In the genomic region with DNA sequence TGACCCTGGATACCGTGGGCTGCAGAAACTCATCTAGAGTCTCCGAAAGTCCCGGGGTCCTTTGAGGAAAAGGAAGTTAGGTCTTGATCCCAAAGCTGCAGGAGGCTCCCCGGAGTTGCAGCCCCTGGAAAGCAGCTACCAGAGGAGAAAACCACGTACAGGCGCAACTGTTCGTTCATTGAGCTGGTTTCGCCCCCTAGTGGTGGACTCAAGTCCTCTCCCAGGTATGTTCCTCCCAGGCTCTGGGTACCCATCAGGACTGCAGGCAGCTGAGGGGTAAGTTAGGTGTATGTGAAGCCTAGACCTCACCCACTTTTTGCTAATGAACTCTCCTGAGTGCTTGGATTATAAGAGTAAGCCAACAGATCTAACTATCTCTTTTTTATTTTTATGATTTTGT, we compare ENCODE assay signal across 8 mouse cellular contexts. TPM values are rescaled to one million over a fixed set of nuclear protein-coding genes. Genes with fewer than 3 reads are reported as not detected.
DNase-seq lines count a peak whose midpoint lies in the region; ATAC-seq and TF ChIP-seq lines count a peak whose summit lies in the region.
"Had no signal": no experiment of that assay in that cellular context is flagged by ENCODE, and none has a peak within 500 bp of the region (broad histone marks: within the 10 kb centered on the region; RNA-seq: fewer than 3 reads in every experiment).

No protein-coding gene starts in this region.

- H3K9ac ChIP-seq in CH12.LX (ENCODE audit: insufficient read depth, low read depth): no peak overlapping the region
- H3K9ac ChIP-seq: heart, embryonic 15.5 days had no signal

- ATAC-seq in common myeloid progenitor, adult 5-6 weeks (replicated peaks; ENCODE audit: low read depth, poor library complexity, severe bottlenecking): peak; percentile 97

- dilution Hi-C loops in CH12.LX (cut with MboI; ENCODE audit: extremely low pct_ligation_motif_present, extremely low pct_unique_long_range_greater_than_20kb, low sequenced_read_pairs): no loop called here

- H3K4me2 ChIP-seq in CH12.LX (ENCODE audit: insufficient read depth, low read depth, poor library complexity, severe bottlenecking): no peak overlapping the region
- H3K4me2 ChIP-seq: heart, embryonic 15.5 days had no signal

- DNase-seq in CH12.LX (ENCODE audit: extremely low read depth) (peak; percentile 76), WW6 (ENCODE audit: low read depth, low spot score) (peak; percentile 59)
- peak; percentile 89 for DNase-seq in heart, embryonic 10.5 days (ENCODE audit: low spot score)
- peak; percentile 84 to 89 for DNase-seq in kidney, postnatal 4 days
- peak; percentile 56 for DNase-seq in lung, adult 2 months
- peak; percentile 68 to 81 for DNase-seq in right cerebral cortex, postnatal 10 days (ENCODE audit: low spot score in 2 of 2)

- TF ChIP-seq POLR2A in CH12.LX (IDR thresholded peaks at IDR 0.05; ENCODE audit: low read depth, low read length): no peak
- no peak for TF ChIP-seq POLR2A in lung, adult 2 months (IDR thresholded peaks at IDR 0.05; ENCODE audit: borderline replicate concordance, extremely low read depth, low read depth, low read length)

- no peaks in the 10 kb centered on the region for H3K9me3 ChIP-seq in CH12.LX (replicated peaks; ENCODE audit: low read length)
- H3K9me3 ChIP-seq in heart, embryonic 10.5 days: no peaks in the 10 kb centered on the region
- H3K9me3 ChIP-seq: heart, embryonic 15.5 days had no signal

- H3K36me3 ChIP-seq in CH12.LX (replicated peaks in 1 of 2; ENCODE audit: control insufficient read depth in 1 of 2, insufficient read depth in 1 of 2, low read length in 1 of 2): no peaks in the 10 kb centered on the region
- no peaks in the 10 kb centered on the region for H3K36me3 ChIP-seq in heart, embryonic 10.5 days
- H3K36me3 ChIP-seq: heart, embryonic 15.5 days had no signal

- TF ChIP-seq RAD21 in CH12.LX (IDR thresholded peaks at IDR 0.05; ENCODE audit: low read depth, low read length): peak; percentile 77

- 7% methylated on average over 8 of the region's 8 CpGs for WGBS in heart, embryonic 10.5 days
- WGBS in lung, adult 2 months: 6% methylated on average over 8 of the region's 8 CpGs

- TF ChIP-seq EP300 in CH12.LX (IDR thresholded peaks at IDR 0.05; ENCODE audit: low read length): no peak

- peaks cover 23% of the 10 kb centered on the region for H3K27me3 ChIP-seq in CH12.LX (replicated peaks)
- peaks cover 22% of the 10 kb centered on the region for H3K27me3 ChIP-seq in heart, embryonic 10.5 days (ENCODE audit: insufficient read depth, poor library complexity, severe bottlenecking)

- H3K4me1 ChIP-seq in CH12.LX (ENCODE audit: control insufficient read depth in 1 of 2, insufficient read depth in 2 of 2): peaks cover 11 to 21% of the 10 kb centered on the region in 2 experiments
- H3K4me1 ChIP-seq in heart, embryonic 10.5 days: peaks cover 4% of the 10 kb centered on the region
- H3K4me1 ChIP-seq in lung, adult 2 months (ENCODE audit: control insufficient read depth, insufficient read depth, low read length): no peaks in the 10 kb centered on the region

- no peak overlapping the region for H3K27ac ChIP-seq in CH12.LX (ENCODE audit: insufficient read depth, low read depth)
- H3K27ac ChIP-seq in heart, embryonic 10.5 days: no peak overlapping the region
- H3K27ac ChIP-seq: heart, embryonic 15.5 days had no signal

- no peak overlapping the region for H3K4me3 ChIP-seq in CH12.LX (replicated peaks in 1 of 3; ENCODE audit: low read depth in 2 of 3, low read length in 2 of 3, poor library complexity in 1 of 3)
- H3K4me3 ChIP-seq in heart, embryonic 10.5 days: no peak overlapping the region
- H3K4me3 ChIP-seq in lung, adult 2 months (replicated peaks; ENCODE audit: extremely low read depth, low read depth, low read length): no peak overlapping the region
- H3K4me3 ChIP-seq: heart, embryonic 15.5 days had no signal

- peak; percentile 71 to 91 for TF ChIP-seq CTCF in CH12.LX (conservative IDR thresholded peaks at IDR 0.05 in 1 of 2, IDR thresholded peaks at IDR 0.05 in 1 of 2; ENCODE audit: low read depth in 2 of 2, low read length in 2 of 2)
- peak; percentile 89 for TF ChIP-seq CTCF in lung, adult 2 months (IDR thresholded peaks at IDR 0.05; ENCODE audit: insufficient read depth, low read length)

- H3K79me2 ChIP-seq in CH12.LX (replicated peaks; ENCODE audit: control insufficient read depth, extremely low read depth, insufficient read depth, poor library complexity, severe bottlenecking): no peaks in the 10 kb centered on the region

- in situ Hi-C loops in CH12.LX (cut with MboI; ENCODE audit: low pct_ligation_motif_present, low pct_unique_long_range_greater_than_20kb, low sequenced_read_pairs): no loop called here

TF ChIP-seq in CH12.LX, 34 proteins besides CTCF, POLR2A, EP300 and RAD21:
- no peak for TF ChIP-seq ZNF384 (IDR thresholded peaks at IDR 0.05; ENCODE audit: low read depth, low read length)
- TF ChIP-seq SMC3 (IDR thresholded peaks at IDR 0.05; ENCODE audit: low read depth, low read length): peak; percentile 85

RNA-seq across cellular contexts. Expression of a gene that starts 16.1 kb away (rescaled TPM):
- not detected in 2 replicates for total RNA-seq in CH12.LX (2012; rRNA removed)
- not detected in 2 replicates for total RNA-seq in CH12.LX (2014; rRNA removed)
- polyA plus RNA-seq in CH12.LX (2012; ENCODE audit: insufficient read length, low read depth): not detected in 2 replicates
- not detected in 2 replicates for total RNA-seq in common myeloid progenitor, adult 5-6 weeks (2017)
- polyA plus RNA-seq in heart, embryonic 10.5 days (2016; fragmentation: Nextera tagmentation; extraction: Ambion mirVana): 4.6 and 15.2 TPM in 2 replicates
- 0.12 and 0.31 TPM in 2 replicates for polyA plus RNA-seq in lung, adult 2 months (2012; rRNA removed)

RNA-seq across cellular contexts. Expression of a gene that starts 27.2 kb away (rescaled TPM):
- total RNA-seq in CH12.LX (2012; rRNA removed): 0.93 and 1.0 TPM in 2 replicates
- 0.65 and 1.4 TPM in 2 replicates for total RNA-seq in CH12.LX (2014; rRNA removed)
- polyA plus RNA-seq in CH12.LX (2012; ENCODE audit: insufficient read length, low read depth): 2.5 and 2.6 TPM in 2 replicates
- total RNA-seq in common myeloid progenitor, adult 5-6 weeks (2017): 60.2 and 79.0 TPM in 2 replicates
- 12.1 and 12.8 TPM in 2 replicates for polyA plus RNA-seq in heart, embryonic 10.5 days (2016; fragmentation: Nextera tagmentation; extraction: Ambion mirVana)
- polyA plus RNA-seq in lung, adult 2 months (2012; rRNA removed): 31.7 and 43.6 TPM in 2 replicates

RNA-seq across cellular contexts. Expression of a gene that starts 52.7 kb away (rescaled TPM):
- total RNA-seq in CH12.LX (2012; rRNA removed) (0.29 and 0.85 TPM in 2 replicates), CH12.LX (2014; rRNA removed) (0.80 and 1.2 TPM in 2 replicates)
- 0.56 and 0.81 TPM in 2 replicates for polyA plus RNA-seq in CH12.LX (2012; ENCODE audit: insufficient read length, low read depth)
- total RNA-seq in common myeloid progenitor, adult 5-6 weeks (2017): 0.32 TPM in 1 of 2 replicates, not detected in the other
- polyA plus RNA-seq in heart, embryonic 10.5 days (2016; fragmentation: Nextera tagmentation; extraction: Ambion mirVana): 14.5 and 14.6 TPM in 2 replicates
- 34.9 and 46.7 TPM in 2 replicates for polyA plus RNA-seq in lung, adult 2 months (2012; rRNA removed)
